Mouse (Mus musculus): ENCODE data around the gene Stx18. TPM values are rescaled to one million over a fixed set of nuclear protein-coding genes. Genes with fewer than 3 reads are reported as not detected.

Stx18 gene
- total and polyA plus RNA-seq, 3 experiments, result 26.3 to 35.8 (median 29.4) TPM

DNA sequence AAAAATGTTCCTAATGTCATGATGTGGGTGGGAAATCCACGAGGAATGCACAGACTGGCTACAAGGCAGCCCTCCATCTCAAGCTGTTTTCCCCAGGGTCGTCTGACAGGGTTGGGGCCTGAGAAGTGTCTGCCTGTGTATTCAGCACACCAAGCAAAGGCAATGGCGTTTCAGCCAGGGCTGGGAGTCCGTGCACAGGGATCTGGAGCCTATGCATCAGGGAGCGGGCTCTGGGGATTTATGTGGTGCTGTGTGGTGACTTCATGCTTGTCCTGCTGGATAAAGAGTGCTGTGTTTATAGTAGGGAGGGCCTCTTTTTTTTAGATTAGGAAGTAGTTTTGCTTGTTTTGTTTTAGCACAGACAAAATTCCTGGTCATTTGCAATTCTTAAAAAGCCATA lies 26.2 kb downstream of the Stx18 start:
- dilution Hi-C loops (cut with MboI; ENCODE audit: extremely low pct_ligation_motif_present, extremely low pct_unique_long_range_greater_than_20kb, low sequenced_read_pairs), result no loop called here
- Histone ChIP-seq H3K4me3 (replicated peaks in 1 of 3; ENCODE audit: low read depth in 2 of 3, low read length in 2 of 3, poor library complexity in 1 of 3) (no peak overlapping the region), H3K36me3 (replicated peaks in 1 of 2; ENCODE audit: control insufficient read depth in 1 of 2, insufficient read depth in 1 of 2, low read length in 1 of 2) (no peaks in the 10 kb centered on the region), H3K27ac (ENCODE audit: insufficient read depth, low read depth) (no peak overlapping the region), H3K9me3 (replicated peaks; ENCODE audit: low read length) (no peaks in the 10 kb centered on the region), H3K27me3 (replicated peaks) (no peaks in the 10 kb centered on the region), H3K4me2 (ENCODE audit: insufficient read depth, low read depth, poor library complexity, severe bottlenecking) (no peak overlapping the region), H3K79me2 (replicated peaks; ENCODE audit: control insufficient read depth, extremely low read depth, insufficient read depth, poor library complexity, severe bottlenecking) (no peaks in the 10 kb centered on the region; the same call in 1 of the 2 replicates), H3K9ac (ENCODE audit: insufficient read depth, low read depth) (no peak overlapping the region), H3K4me1 (ENCODE audit: control insufficient read depth in 1 of 2, insufficient read depth in 2 of 2) (no peaks in the 10 kb centered on the region)
- TF ChIP-seq EP300 (IDR thresholded peaks at IDR 0.05; ENCODE audit: low read length) (no peak), IRF4 (IDR thresholded peaks at IDR 0.05; ENCODE audit: low read depth, low read length) (no peak), KAT2A (IDR thresholded peaks at IDR 0.05; ENCODE audit: insufficient replicate concordance, low read length) (no peak)
- no peak for DNase-seq (ENCODE audit: extremely low read depth)
- in situ Hi-C loops (cut with MboI; ENCODE audit: low pct_ligation_motif_present, low pct_unique_long_range_greater_than_20kb, low sequenced_read_pairs), result no loop called here

DNA sequence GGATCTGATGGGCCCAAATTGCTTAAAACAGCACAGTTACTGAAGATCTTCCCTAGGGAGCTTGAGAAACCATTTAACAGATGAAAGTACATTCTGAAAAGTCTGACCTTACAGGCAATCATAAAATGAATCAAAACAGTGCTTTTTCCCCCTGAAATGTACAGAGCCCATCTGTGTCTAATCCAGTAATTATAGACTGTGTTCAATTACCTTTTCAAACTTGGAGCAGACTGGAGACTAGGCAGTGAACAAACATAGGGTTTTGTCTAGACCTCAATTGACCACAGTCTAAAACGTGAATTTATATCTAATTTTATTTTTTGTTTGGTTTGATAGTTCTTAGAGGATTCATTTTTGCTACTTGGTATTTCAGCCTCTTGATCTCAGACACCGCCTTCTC lies 26.9 kb downstream of the Stx18 start:
- H3K36me3 ChIP-seq (replicated peaks in 1 of 2; ENCODE audit: control insufficient read depth in 1 of 2, insufficient read depth in 1 of 2, low read length in 1 of 2), result peaks cover 0 to 2% of the 10 kb centered on the region in 2 experiments
- no peaks in the 10 kb centered on the region for H3K27me3 ChIP-seq (replicated peaks)
- H3K27ac ChIP-seq (ENCODE audit: insufficient read depth, low read depth), result no peak overlapping the region
- H3K4me1 ChIP-seq (ENCODE audit: control insufficient read depth in 1 of 2, insufficient read depth in 2 of 2), result no peaks in the 10 kb centered on the region
- no peak overlapping the region for H3K4me3 ChIP-seq (replicated peaks in 1 of 3; ENCODE audit: low read depth in 2 of 3, low read length in 2 of 3, poor library complexity in 1 of 3)
- dilution Hi-C loops (cut with MboI; ENCODE audit: extremely low pct_ligation_motif_present, extremely low pct_unique_long_range_greater_than_20kb, low sequenced_read_pairs) (no loop called here), in situ Hi-C loops (cut with MboI; ENCODE audit: low pct_ligation_motif_present, low pct_unique_long_range_greater_than_20kb, low sequenced_read_pairs) (no loop called here)
- H3K79me2 ChIP-seq (replicated peaks; ENCODE audit: control insufficient read depth, extremely low read depth, insufficient read depth, poor library complexity, severe bottlenecking), result no peaks in the 10 kb centered on the region; the same call in 1 of the 2 replicates
- no peak for DNase-seq (ENCODE audit: extremely low read depth)
- H3K9me3 ChIP-seq (replicated peaks; ENCODE audit: low read length), result no peaks in the 10 kb centered on the region
- no peak overlapping the region for H3K4me2 ChIP-seq (ENCODE audit: insufficient read depth, low read depth, poor library complexity, severe bottlenecking)
- H3K9ac ChIP-seq (ENCODE audit: insufficient read depth, low read depth), result no peak overlapping the region
- TF ChIP-seq POLR2AphosphoS2 (IDR thresholded peaks at IDR 0.05; ENCODE audit: low read depth, low read length) (no peak), HCFC1 (IDR thresholded peaks at IDR 0.05; ENCODE audit: low read depth, low read length) (no peak), CTCF (conservative IDR thresholded peaks at IDR 0.05 in 1 of 2, IDR thresholded peaks at IDR 0.05 in 1 of 2; ENCODE audit: low read depth in 2 of 2, low read length in 2 of 2) (no peak), NRF1 (IDR thresholded peaks at IDR 0.05; ENCODE audit: low read depth, low read length) (no peak), TCF12 (IDR thresholded peaks at IDR 0.05; ENCODE audit: low read depth, low read length) (no peak)

DNA sequence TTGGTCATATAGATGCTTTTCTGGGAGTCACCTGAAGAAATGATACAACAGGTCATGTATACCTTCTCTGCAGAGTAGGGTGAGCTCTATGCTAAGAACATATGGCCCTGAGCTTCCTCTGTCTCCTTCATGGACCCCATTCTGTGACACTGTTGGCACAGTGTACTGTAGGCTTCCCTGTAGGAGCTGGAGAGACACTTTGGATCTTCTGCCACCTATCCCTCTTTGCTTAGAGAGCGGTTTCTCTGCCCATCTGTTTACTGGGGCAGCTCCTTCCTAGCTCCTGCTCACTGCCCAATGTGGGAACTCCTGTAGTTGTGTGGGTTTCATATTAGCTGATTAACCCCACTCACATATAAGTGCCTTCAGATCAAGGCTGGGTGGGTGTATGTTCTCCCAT lies 28.1 kb downstream of the Stx18 start:
- Histone ChIP-seq H3K9ac (ENCODE audit: insufficient read depth, low read depth) (no peak overlapping the region), H3K4me2 (ENCODE audit: insufficient read depth, low read depth, poor library complexity, severe bottlenecking) (no peak overlapping the region), H3K4me3 (replicated peaks in 1 of 3; ENCODE audit: low read depth in 2 of 3, low read length in 2 of 3, poor library complexity in 1 of 3) (no peak overlapping the region), H3K27ac (ENCODE audit: insufficient read depth, low read depth) (no peak overlapping the region), H3K9me3 (replicated peaks; ENCODE audit: low read length) (no peaks in the 10 kb centered on the region), H3K27me3 (replicated peaks) (no peaks in the 10 kb centered on the region), H3K79me2 (replicated peaks; ENCODE audit: control insufficient read depth, extremely low read depth, insufficient read depth, poor library complexity, severe bottlenecking) (no peaks in the 10 kb centered on the region; the same call in 1 of the 2 replicates), H3K4me1 (ENCODE audit: control insufficient read depth in 1 of 2, insufficient read depth in 2 of 2) (no peaks in the 10 kb centered on the region), H3K36me3 (replicated peaks in 1 of 2; ENCODE audit: control insufficient read depth in 1 of 2, insufficient read depth in 1 of 2, low read length in 1 of 2) (peaks cover 0 to 3% of the 10 kb centered on the region in 2 experiments)
- in situ Hi-C loops (cut with MboI; ENCODE audit: low pct_ligation_motif_present, low pct_unique_long_range_greater_than_20kb, low sequenced_read_pairs) (no loop called here), dilution Hi-C loops (cut with MboI; ENCODE audit: extremely low pct_ligation_motif_present, extremely low pct_unique_long_range_greater_than_20kb, low sequenced_read_pairs) (no loop called here)
- DNase-seq (ENCODE audit: extremely low read depth), result no peak
- TF ChIP-seq ZKSCAN1 (IDR thresholded peaks at IDR 0.05; ENCODE audit: borderline replicate concordance, low read depth, low read length), result no peak
- no peak for TF ChIP-seq USF2 (conservative IDR thresholded peaks at IDR 0.05; ENCODE audit: low read depth, low read length)
- TF ChIP-seq MAX (IDR thresholded peaks at IDR 0.05; ENCODE audit: low read length), result no peak
- TF ChIP-seq SIN3A (IDR thresholded peaks at IDR 0.05; ENCODE audit: low read length), result no peak
- TF ChIP-seq ZC3H11A (IDR thresholded peaks at IDR 0.05; ENCODE audit: low read depth, low read length), result no peak
- TF ChIP-seq ELF1 (IDR thresholded peaks at IDR 0.05; ENCODE audit: low read depth, low read length), result no peak
- TF ChIP-seq CHD2 (IDR thresholded peaks at IDR 0.05; ENCODE audit: low read length), result no peak
- TF ChIP-seq ZMIZ1 (IDR thresholded peaks at IDR 0.05; ENCODE audit: low read depth, low read length), result no peak
- no peak for TF ChIP-seq CHD1 (IDR thresholded peaks at IDR 0.05; ENCODE audit: low read depth, low read length)
- no peak for TF ChIP-seq E2F4 (IDR thresholded peaks at IDR 0.05; ENCODE audit: insufficient replicate concordance, low read depth, low read length)
- TF ChIP-seq RAD21 (IDR thresholded peaks at IDR 0.05; ENCODE audit: low read depth, low read length), result no peak
- TF ChIP-seq MAZ (IDR thresholded peaks at IDR 0.05; ENCODE audit: low read depth, low read length), result no peak
- no peak for TF ChIP-seq BHLHE40 (IDR thresholded peaks at IDR 0.05; ENCODE audit: low read depth, low read length)
- no peak for TF ChIP-seq UBTF (IDR thresholded peaks at IDR 0.05; ENCODE audit: low read depth, low read length)
- no peak for TF ChIP-seq TCF12 (IDR thresholded peaks at IDR 0.05; ENCODE audit: low read depth, low read length)
- TF ChIP-seq USF1 (IDR thresholded peaks at IDR 0.05; ENCODE audit: low read depth, low read length), result no peak
- TF ChIP-seq NRF1 (IDR thresholded peaks at IDR 0.05; ENCODE audit: low read depth, low read length), result no peak
- TF ChIP-seq NELFE (IDR thresholded peaks at IDR 0.05; ENCODE audit: low read depth, low read length), result no peak
- TF ChIP-seq MYC (IDR thresholded peaks at IDR 0.05; ENCODE audit: low read depth, low read length), result no peak
- TF ChIP-seq POLR2AphosphoS2 (IDR thresholded peaks at IDR 0.05; ENCODE audit: low read depth, low read length), result no peak

All from CH12.LX (cell line).